Mouse (Mus musculus) embryonic facial prominence, embryonic 12.5 days (tissue): ENCODE measurements around the gene Sstr3. TPM values are rescaled to one million over a fixed set of nuclear protein-coding genes. Genes with fewer than 3 reads are reported as not detected.
A peak's percentile ranks its signal among the peaks of the same experiment; 100 is the strongest.

Experiments used
- ATAC-seq: fragments of 200-750 bp; cut with Nextera tagmentation; 2 replicates; pipeline ENCODE4 v1.8.0; 2017; ENCODE audit not compliant: insufficient number of reproducible peaks, insufficient read depth, low FRiP score, low TSS enrichment
- H3K27ac ChIP-seq: fragments of 300-500 bp; sonication (generic); 2 replicates; pipeline ENCODE4 v1.5.1; 2016; ENCODE audit warnings: mild to moderate bottlenecking
- H3K27me3 ChIP-seq: fragments of 300-500 bp; sonication (generic); 2 replicates; pipeline ENCODE4 v1.6.1; 2016; ENCODE audit warnings: mild to moderate bottlenecking, moderate library complexity
- H3K36me3 ChIP-seq: fragments of 300-500 bp; sonication (generic); 2 replicates; pipeline ENCODE4 v1.6.1; 2016; ENCODE audit warnings: mild to moderate bottlenecking
- H3K4me1 ChIP-seq: fragments of 300-500 bp; sonication (generic); 2 replicates; pipeline ENCODE4 v1.6.1; 2016
- H3K4me2 ChIP-seq: fragments of 300-500 bp; sonication (generic); replicated peaks from 2 replicates; pipeline ENCODE4 v1.6.1; 2016; ENCODE audit warnings: mild to moderate bottlenecking, moderate library complexity
- H3K4me3 ChIP-seq: fragments of 300-500 bp; sonication (generic); 2 replicates; pipeline ENCODE4 v1.5.1; 2016; ENCODE audit warnings: mild to moderate bottlenecking
- H3K9ac ChIP-seq: fragments of 300-500 bp; sonication (generic); 2 replicates; pipeline ENCODE4 v1.6.1; 2016; ENCODE audit warnings: mild to moderate bottlenecking, moderate library complexity
- H3K9me3 ChIP-seq: fragments of 300-500 bp; sonication (generic); 2 replicates; pipeline ENCODE4 v1.6.1; 2016; ENCODE audit warnings: mild to moderate bottlenecking, moderate library complexity
- WGBS: fragments of 180-500 bp; shearing (Covaris S2); methylation state at CpG from one replicate; pipeline ENCODE4 v1.1.7; 2016; 5-methylcytosine and 5-hydroxymethylcytosine counted together
- polyA plus RNA-seq: library from polyadenylated mRNA; unstranded; fragments of >200 nt; fragmentation: Nextera tagmentation; extraction: Ambion mirVana; gene quantifications from 2 replicates; pipeline ENCODE4 v1.2.1, GENCODE M21; 2016

Sstr3 gene
- polyA plus RNA-seq: not detected in 2 replicates

DNA sequence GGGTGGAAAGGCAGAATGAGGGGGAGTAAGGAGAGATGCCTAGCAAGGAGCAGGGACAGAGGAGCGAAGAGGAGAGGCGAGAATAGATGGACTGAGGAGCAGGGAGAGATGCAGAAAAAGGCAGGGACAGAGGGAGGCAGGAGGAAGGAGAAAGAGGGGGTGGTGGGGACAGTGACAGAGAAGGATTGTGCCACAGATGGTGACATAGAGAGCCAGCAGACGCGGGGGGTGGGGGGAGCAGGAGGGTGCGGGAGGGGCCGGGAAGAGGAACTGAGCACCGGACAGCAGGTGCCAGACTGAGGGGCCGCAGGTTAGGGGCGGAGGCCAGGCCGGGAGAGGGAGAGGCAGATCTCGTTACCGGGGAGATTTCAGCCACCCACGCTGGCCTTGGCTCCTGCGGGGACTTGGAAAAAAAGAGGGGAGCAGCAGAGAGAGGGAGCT lies at the start of gene Sstr3:
TSS of gene Sstr3 (minus strand) at position 125 of the 441 bp plus-strand sequence.
- H3K4me1 ChIP-seq: no peaks in the 10 kb centered on the region
- peaks cover 30% of the 10 kb centered on the region for H3K27me3 ChIP-seq
- H3K9me3 ChIP-seq: no peaks in the 10 kb centered on the region
- no peak within 1 kb of the TSS for H3K9ac ChIP-seq
- ATAC-seq: no peak
- H3K4me2 ChIP-seq: no peak within 1 kb of the TSS
- no peak within 1 kb of the TSS for H3K27ac ChIP-seq
- no peaks in the 10 kb centered on the region for H3K36me3 ChIP-seq
- H3K4me3 ChIP-seq: no peak within 1 kb of the TSS
- 17% methylated on average over 14 of the region's 14 CpGs for WGBS

DNA sequence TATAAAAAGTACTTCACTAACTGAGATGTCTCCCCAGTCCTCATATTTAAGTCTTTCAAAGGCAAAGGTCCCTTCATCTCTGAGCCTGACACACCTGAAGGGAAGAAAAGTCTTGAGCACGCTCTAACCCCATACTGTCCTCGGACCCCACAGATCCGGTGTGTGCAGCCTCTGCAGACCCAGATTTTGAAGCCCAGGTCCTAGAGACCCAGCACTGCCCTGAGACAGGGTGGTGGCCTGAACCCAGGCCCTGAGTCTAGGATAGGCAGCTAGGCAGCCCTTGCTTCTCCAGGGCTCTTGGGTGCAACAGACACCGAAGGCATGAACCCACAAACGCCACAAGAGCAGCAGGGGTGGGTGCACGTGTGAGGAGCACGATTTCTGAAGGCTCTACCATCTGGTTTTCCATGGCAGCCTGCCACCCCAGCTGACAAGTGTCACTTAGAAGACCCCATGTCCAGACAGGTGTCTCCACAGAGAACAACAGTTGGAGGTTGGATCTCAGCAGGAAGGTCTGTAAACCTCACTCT lies 49.5 kb upstream of the Sstr3 start:
- H3K4me3 ChIP-seq: no peak overlapping the region
- H3K9ac ChIP-seq: no peak overlapping the region
- peaks cover 11% of the 10 kb centered on the region; the same call in 1 of the 2 replicates for H3K4me1 ChIP-seq
- ATAC-seq: no peak
- H3K27me3 ChIP-seq: no peaks in the 10 kb centered on the region
- H3K4me2 ChIP-seq: no peak overlapping the region
- H3K9me3 ChIP-seq: no peaks in the 10 kb centered on the region
- WGBS: 84% methylated on average over 7 of the region's 7 CpGs
- H3K27ac ChIP-seq: no peak overlapping the region
- H3K36me3 ChIP-seq: no peaks in the 10 kb centered on the region

DNA sequence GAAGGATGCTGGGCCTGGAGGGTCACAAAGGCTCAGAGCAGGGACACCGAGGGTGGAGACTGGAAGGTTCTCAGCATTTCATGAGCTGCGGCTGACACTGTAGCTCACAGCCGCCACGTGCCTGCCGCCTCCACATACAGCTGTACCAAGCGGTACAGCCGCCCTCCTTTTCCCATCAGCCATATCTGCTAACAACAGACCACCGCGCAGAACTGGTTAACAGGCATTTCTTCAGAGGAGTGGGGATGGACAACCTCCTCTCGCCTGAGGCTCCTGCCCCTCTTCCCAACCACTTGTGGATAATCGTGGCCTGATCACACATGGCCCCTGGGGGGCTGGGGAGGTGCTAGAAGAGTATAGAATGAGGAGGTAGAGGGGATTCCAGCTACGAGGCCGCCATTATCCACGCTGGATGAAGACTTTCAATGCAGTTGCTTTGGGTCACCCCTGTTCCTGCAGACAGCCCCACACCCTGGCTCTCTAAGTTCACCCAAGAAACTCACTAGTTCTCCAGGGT lies 48.0 kb upstream of the Sstr3 start:
- Histone ChIP-seq H3K27ac (no peak overlapping the region), H3K27me3 (no peaks in the 10 kb centered on the region), H3K4me3 (no peak overlapping the region), H3K4me1 (peaks cover 11% of the 10 kb centered on the region; the same call in 1 of the 2 replicates), H3K9ac (no peak overlapping the region), H3K4me2 (no peak overlapping the region), H3K9me3 (no peaks in the 10 kb centered on the region), H3K36me3 (no peaks in the 10 kb centered on the region)
- 77% methylated on average over 14 of the region's 14 CpGs for WGBS
- ATAC-seq: no peak

DNA sequence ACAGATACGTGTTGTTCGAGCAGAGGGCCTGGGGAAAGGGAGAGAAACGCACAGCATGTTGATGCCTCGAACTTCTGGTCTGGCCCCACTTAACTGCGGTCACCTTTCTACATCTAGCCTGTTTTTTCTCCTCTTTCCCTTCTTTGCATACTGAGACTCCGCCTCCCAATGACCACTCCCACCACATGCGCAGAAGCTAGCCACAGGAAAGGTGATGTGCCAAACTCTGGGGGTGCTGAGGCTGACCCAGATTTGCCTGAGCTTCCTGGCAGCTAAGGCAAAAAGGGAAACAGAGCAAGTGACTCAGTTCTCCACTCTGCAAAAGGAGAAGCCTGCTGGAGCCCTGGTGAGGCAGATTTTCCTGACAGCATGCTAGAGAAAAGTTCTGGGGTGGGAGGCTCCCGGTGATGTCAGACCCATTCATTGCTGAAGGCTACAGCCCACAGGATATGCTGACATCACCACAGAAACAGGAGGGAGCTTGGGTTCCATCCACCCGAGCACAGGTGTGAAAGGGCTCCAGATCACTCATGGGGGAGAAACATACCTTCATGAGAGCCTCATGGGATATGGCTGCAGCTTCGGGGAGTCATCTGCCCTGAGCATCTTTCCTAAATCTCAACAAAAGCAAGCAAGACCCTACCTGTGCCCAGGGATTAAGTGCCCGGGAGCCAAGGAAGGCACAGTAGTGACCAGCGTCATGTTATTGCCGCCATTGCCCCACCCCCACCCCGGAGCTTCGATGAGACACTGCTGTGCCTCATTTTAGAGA lies 47.4 kb upstream of the Sstr3 start:
- Histone ChIP-seq H3K27me3 (no peaks in the 10 kb centered on the region), H3K4me2 (no peak overlapping the region), H3K9me3 (no peaks in the 10 kb centered on the region), H3K36me3 (no peaks in the 10 kb centered on the region), H3K27ac (no peak overlapping the region), H3K4me3 (no peak overlapping the region), H3K4me1 (peaks cover 11% of the 10 kb centered on the region; the same call in 1 of the 2 replicates), H3K9ac (no peak overlapping the region)
- ATAC-seq: no peak
- WGBS: 51% methylated on average over 15 of the region's 15 CpGs

DNA sequence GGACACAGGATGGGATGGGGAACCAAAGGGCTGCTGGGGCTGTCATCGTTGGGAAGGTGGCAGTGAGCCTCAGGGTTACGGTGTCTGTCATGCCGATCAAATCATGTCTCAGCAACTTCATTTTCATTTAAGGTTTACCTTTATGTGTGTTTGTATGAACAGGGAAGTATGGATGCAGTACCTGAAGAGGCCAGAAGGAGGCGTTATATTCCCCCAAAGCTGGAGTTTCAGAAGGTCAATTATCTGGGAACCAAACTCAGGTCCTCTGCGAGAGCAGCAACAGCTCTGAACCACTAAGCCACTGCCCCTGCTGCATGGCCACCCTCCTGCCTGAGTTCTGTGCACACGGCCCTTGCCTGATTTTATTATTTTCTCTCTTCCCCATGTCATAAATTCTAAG lies 46.3 kb upstream of the Sstr3 start:
- Histone ChIP-seq H3K4me3 (no peak overlapping the region), H3K4me2 (no peak overlapping the region), H3K36me3 (no peaks in the 10 kb centered on the region), H3K4me1 (peaks cover 11% of the 10 kb centered on the region; the same call in 1 of the 2 replicates), H3K9ac (no peak overlapping the region), H3K27me3 (no peaks in the 10 kb centered on the region), H3K9me3 (no peaks in the 10 kb centered on the region), H3K27ac (no peak overlapping the region)
- WGBS: 80% methylated on average over 6 of the region's 6 CpGs
- no peak for ATAC-seq

DNA sequence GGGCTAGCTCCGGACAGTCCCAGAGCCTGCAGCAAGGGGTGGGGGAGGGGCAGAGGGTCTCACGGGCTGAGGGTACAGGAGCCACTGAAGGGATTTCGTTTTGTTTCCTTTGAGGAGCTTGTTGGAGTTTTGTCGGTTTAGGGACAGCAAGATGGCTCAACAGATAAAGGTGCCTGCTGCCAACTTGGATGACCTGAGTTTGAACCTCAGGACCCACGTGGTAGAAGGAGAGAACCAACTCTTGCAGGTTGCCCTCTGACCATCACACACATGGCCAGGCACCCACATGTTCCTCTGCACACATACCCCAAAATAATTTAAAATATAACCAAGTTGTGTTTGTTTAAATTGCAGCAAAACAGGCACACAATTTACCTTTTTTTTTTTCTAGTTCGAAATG lies 45.5 kb upstream of the Sstr3 start:
- whole genome bisulfite sequencing: 76% methylated on average over 6 of the region's 6 CpGs
- Histone ChIP-seq H3K9ac (no peak overlapping the region), H3K4me3 (no peak overlapping the region), H3K4me2 (no peak overlapping the region), H3K27me3 (no peaks in the 10 kb centered on the region), H3K4me1 (peaks cover 11% of the 10 kb centered on the region; the same call in 1 of the 2 replicates), H3K36me3 (no peaks in the 10 kb centered on the region), H3K9me3 (no peaks in the 10 kb centered on the region), H3K27ac (no peak overlapping the region)
- no peak for ATAC-seq

DNA sequence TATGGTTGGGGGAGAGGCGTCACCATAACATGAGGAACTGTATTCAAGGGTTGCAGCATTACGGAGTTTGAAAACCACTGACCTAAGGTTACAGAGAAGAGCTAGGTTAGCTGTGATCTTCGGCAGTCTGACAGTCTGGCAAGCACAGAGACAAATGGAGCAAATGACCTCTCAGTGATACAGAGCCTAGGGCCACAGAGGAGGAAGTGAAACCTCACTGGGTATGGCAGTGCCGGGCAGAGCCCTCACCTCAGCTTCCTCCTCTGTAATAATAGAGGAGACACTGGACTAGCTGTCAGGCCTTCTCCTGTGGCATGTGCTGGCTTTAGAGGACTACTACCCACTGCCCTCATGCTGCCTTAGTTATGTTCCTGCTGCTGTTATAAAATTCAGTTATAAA lies 44.4 kb upstream of the Sstr3 start:
- no peak for ATAC-seq
- no peak overlapping the region for H3K9ac ChIP-seq
- H3K4me2 ChIP-seq: no peak overlapping the region
- H3K9me3 ChIP-seq: peaks cover 3% of the 10 kb centered on the region
- no peaks in the 10 kb centered on the region for H3K36me3 ChIP-seq
- H3K27me3 ChIP-seq: no peaks in the 10 kb centered on the region
- H3K27ac ChIP-seq: no peak overlapping the region
- WGBS: 74% methylated on average over 4 of the region's 4 CpGs
- H3K4me3 ChIP-seq: no peak overlapping the region
- H3K4me1 ChIP-seq: peaks cover 11% of the 10 kb centered on the region; the same call in 1 of the 2 replicates

DNA sequence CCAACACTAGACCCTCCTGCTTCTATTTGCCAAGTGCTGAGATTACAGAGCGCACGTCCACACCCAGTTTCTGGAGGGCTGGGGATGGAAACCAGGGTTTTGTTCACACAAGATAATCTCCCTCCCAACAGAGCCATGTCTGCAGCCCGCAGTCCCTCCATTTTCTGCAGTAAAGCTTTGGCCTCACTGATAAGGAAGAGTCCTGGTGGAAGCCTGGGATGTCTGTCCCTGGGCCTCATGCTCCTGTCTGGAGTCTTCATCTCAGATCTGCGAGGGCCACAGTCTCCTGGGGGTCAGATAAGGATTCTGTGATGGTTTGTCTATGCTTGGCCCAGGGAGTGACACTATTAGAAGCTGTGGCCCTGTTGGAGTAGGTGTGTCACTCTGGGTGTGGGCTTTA lies 43.6 kb upstream of the Sstr3 start:
- H3K4me1 ChIP-seq: peaks cover 11% of the 10 kb centered on the region; the same call in 1 of the 2 replicates
- peaks cover 3% of the 10 kb centered on the region for H3K9me3 ChIP-seq
- H3K27ac ChIP-seq: no peak overlapping the region
- WGBS: 85% methylated on average over 4 of the region's 4 CpGs
- ATAC-seq: no peak
- no peak overlapping the region for H3K4me3 ChIP-seq
- H3K4me2 ChIP-seq: no peak overlapping the region
- H3K36me3 ChIP-seq: no peaks in the 10 kb centered on the region
- peaks cover 6% of the 10 kb centered on the region; the same call in 1 of the 2 replicates for H3K27me3 ChIP-seq
- no peak overlapping the region for H3K9ac ChIP-seq

DNA sequence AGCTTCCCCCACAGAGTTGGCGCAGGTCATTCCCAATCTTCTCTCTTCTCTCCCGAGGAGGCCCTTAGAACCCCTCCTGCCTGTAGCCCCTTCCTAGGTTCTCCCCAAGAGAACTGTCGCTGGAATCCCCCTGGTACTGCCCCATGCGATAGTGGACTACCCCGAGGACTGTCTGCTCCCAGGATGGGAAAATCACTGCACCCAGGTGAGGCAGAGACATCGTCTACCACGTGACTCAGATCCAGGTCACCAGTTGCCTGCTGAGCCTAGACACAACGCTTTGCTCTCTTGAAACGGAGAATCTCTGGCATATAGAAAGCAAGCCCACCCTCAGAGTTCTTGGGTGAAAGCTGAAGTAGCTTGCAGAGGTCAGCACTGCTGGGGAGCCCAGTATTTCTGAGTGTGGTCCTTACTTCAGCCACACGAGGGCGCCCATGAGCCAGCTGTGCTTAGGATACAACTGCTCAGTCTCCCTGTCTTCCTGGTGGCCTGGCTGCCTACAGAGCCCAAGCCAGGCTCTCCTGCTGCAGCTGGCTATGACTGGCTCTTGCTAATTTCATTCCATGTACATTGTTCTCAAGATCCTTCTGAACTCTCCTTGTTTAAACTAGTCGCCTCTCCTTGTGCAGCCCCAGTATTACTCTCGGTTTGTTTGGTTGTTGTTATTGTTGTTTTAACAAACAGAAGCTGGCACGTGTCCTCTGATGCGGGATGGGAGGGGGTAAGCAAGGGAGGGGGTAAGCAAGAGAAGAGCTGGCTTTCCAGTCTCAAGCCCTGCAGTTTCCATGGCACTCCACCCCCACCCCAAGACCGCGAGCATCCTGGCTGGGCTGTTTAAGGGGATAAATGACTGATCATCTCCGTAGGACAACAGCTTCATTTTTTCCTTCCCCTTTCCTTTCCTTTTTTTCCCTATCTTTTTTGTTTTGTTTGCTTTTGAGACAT lies 42.8 kb upstream of the Sstr3 start:
- H3K9ac ChIP-seq: no peak overlapping the region
- no peak overlapping the region for H3K27ac ChIP-seq
- H3K9me3 ChIP-seq: peaks cover 3% of the 10 kb centered on the region
- H3K36me3 ChIP-seq: no peaks in the 10 kb centered on the region
- ATAC-seq: peak; percentile 57; the same call in 1 of the 2 replicates
- H3K4me2 ChIP-seq: no peak overlapping the region
- peaks cover 11% of the 10 kb centered on the region; the same call in 1 of the 2 replicates for H3K4me1 ChIP-seq
- H3K27me3 ChIP-seq: peaks cover 6% of the 10 kb centered on the region; the same call in 1 of the 2 replicates
- H3K4me3 ChIP-seq: no peak overlapping the region
- WGBS: 56% methylated on average over 18 of the region's 18 CpGs

DNA sequence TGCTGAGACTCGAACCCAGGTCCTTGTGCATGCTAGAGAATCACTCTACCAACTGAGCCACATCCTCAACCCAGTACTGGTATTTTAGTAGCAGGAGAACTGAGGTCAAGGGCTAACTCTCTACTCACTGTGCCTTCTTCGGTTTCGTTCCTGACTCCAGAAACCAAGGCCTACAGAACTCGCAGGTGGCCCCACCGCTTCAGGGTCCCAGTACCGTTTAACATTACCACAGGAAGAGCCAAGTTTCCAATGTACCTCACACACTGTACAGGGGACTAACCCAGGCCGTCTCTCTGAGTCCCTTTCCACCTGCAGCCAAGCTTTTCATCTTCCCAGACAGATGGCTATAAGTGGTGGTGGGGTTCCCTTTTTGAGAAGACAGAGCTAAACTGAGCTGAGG lies 40.9 kb upstream of the Sstr3 start:
- Histone ChIP-seq H3K4me1 (peaks cover 11% of the 10 kb centered on the region), H3K4me3 (no peak overlapping the region), H3K36me3 (no peaks in the 10 kb centered on the region), H3K9me3 (peaks cover 3% of the 10 kb centered on the region), H3K4me2 (no peak overlapping the region), H3K27ac (no peak overlapping the region), H3K9ac (no peak overlapping the region), H3K27me3 (peaks cover 6% of the 10 kb centered on the region; the same call in 1 of the 2 replicates)
- 89% methylated on average over 7 of the region's 7 CpGs for WGBS
- ATAC-seq: no peak

DNA sequence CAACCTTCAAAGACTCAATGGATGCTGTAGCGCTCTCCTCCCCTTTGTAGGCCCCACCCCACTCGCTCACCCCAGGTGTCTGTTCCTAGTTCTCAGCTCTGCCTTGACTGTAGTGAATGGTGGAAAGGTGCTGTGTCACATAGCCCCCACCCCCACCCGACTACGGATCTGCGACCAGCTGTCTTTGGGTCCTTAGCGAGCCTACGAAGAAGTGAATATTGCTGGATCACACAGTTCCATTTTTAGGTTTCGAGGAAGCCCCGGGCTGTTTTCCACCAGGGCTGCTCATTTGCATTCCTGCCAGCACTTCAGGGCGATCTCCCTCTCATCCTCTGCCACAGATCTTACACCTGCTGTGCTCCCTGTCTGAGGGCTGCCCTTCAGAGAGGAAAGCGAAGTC lies 38.9 kb upstream of the Sstr3 start:
- Histone ChIP-seq H3K27me3 (peaks cover 6% of the 10 kb centered on the region; the same call in 1 of the 2 replicates), H3K4me3 (no peak overlapping the region), H3K36me3 (no peaks in the 10 kb centered on the region), H3K27ac (no peak overlapping the region), H3K9me3 (peaks cover 3% of the 10 kb centered on the region), H3K9ac (no peak overlapping the region), H3K4me1 (peaks cover 23% of the 10 kb centered on the region), H3K4me2 (no peak overlapping the region)
- 17% methylated on average over 11 of the region's 11 CpGs for WGBS
- ATAC-seq: no peak
